ENCODE assay signal across 7 mouse cellular contexts in the genomic region with DNA sequence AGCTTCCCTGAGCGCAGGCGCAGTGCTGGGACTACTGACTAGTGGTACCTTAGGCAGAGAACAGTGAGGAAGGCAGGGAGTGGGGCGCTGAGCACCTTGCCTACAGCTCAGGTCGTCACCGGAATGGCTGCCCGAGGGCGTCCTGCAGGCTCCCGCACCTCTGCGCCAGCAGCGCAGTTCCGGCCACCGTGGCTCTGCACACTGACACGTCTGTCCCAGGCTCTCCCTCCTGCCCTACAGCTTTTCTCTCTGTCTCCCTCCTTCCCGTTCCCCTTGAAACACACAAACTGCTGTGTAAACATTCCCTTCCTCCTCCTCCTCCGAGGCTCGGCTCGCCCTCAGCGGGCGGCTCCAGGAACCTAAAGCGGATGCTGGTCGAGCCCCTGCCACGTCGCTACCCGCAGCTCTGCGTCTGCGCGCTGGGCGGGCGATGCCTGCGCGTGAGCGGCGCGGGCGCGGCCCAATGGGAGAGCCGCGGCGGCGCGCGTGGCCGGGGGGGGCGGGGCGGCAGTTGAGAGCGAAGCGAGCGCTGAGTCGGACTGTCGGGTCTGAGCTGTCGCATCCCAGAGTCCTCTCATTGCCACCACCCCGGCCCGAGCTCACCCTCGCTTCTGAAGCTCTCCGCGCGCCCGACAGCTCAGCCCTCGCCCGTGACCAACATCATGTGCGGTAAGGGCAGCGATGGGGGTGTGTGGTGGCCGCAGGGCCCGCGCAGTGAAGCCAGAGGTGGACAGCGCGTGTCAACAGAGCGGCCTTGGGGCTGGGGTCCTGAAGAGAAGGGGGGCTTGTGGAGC. TPM values are rescaled to one million over a fixed set of nuclear protein-coding genes. Genes with fewer than 3 reads are reported as not detected.
DNase-seq lines count a peak whose midpoint lies in the region; ATAC-seq and TF ChIP-seq lines count a peak whose summit lies in the region.

Gfpt1 (plus strand) TSS at position 510 of the 794 bp plus-strand sequence.

- H3K27ac ChIP-seq in intestine, postnatal 0 days (ENCODE audit: low read depth, low read length) = peak within 1 kb of the TSS; percentile 99
- H3K27ac ChIP-seq in midbrain, embryonic 12.5 days (replicated peaks) = peak within 1 kb of the TSS; percentile 95
- peak within 1 kb of the TSS; percentile 100 for H3K27ac ChIP-seq in small intestine, adult 2 months (ENCODE audit: insufficient read depth, low read depth, low read length)

- 0 out of 2 replicates have a peak, but pooled peaks cover 7% of the 10 kb centered on the region for H3K4me1 ChIP-seq in intestine, postnatal 0 days (replicated peaks; ENCODE audit: control insufficient read depth, insufficient read depth, low read length)
- H3K4me1 ChIP-seq in midbrain, embryonic 12.5 days = peaks cover 13% of the 10 kb centered on the region; the same call in 1 of the 2 replicates
- H3K4me1 ChIP-seq in small intestine, adult 2 months (ENCODE audit: control insufficient read depth, insufficient read depth, insufficient read length, low read length) = peaks cover 12% of the 10 kb centered on the region; the same call in 1 of the 2 replicates

- under 1% methylated on average over 68 of the region's 68 CpGs for WGBS in intestine, postnatal 0 days
- under 1% methylated on average over 67 of the region's 68 CpGs for WGBS in midbrain, embryonic 12.5 days
- WGBS in small intestine, adult 2 months = under 1% methylated on average over 68 of the region's 68 CpGs

- peak within 1 kb of the TSS; percentile 92 for H3K4me3 ChIP-seq in intestine, postnatal 0 days (ENCODE audit: low read depth, low read length)
- peak within 1 kb of the TSS; percentile 84 for H3K4me3 ChIP-seq in midbrain, embryonic 12.5 days
- peak within 1 kb of the TSS; percentile 94 for H3K4me3 ChIP-seq in small intestine, adult 2 months (ENCODE audit: low read depth, low read length)

- intact Hi-C loops in left cerebral cortex, postnatal 4 days (cut with DNase I) = no loop called here

- H3K9me3 ChIP-seq in intestine, postnatal 0 days (ENCODE audit: control insufficient read depth) = no peaks in the 10 kb centered on the region
- no peaks in the 10 kb centered on the region for H3K9me3 ChIP-seq in midbrain, embryonic 12.5 days

- DNase-seq in adrenal gland, adult 8-10 months = peak; percentile 91
- DNase-seq in embryo, embryonic 9.5 days (ENCODE audit: extremely low spot score) = peak; percentile 94
- no peak for DNase-seq in gonadal fat pad, adult 2 months (ENCODE audit: low read depth)
- DNase-seq in left cerebral cortex, postnatal 4 days = peak; percentile 95

- ATAC-seq in intestine, postnatal 0 days = peak; percentile 96
- peak; percentile 95 for ATAC-seq in midbrain, embryonic 12.5 days (ENCODE audit: low FRiP score, low read depth)

- no peaks in the 10 kb centered on the region for H3K27me3 ChIP-seq in intestine, postnatal 0 days (replicated peaks; ENCODE audit: control insufficient read depth, insufficient read depth, low read length)
- H3K27me3 ChIP-seq in midbrain, embryonic 12.5 days = no peaks in the 10 kb centered on the region
- H3K27me3 ChIP-seq in small intestine, adult 2 months (ENCODE audit: control insufficient read depth, insufficient read depth, low read length) = no peaks in the 10 kb centered on the region

- TF ChIP-seq CTCF in intestine, postnatal 0 days (IDR thresholded peaks at IDR 0.05; ENCODE audit: low read depth) = no peak; the same call in 1 of the 2 replicates
- no peak for TF ChIP-seq CTCF in small intestine, adult 2 months (IDR thresholded peaks at IDR 0.05; ENCODE audit: extremely low read depth, insufficient read length, insufficient replicate concordance, low read depth, low read length)

- TF ChIP-seq POLR2A in small intestine, adult 2 months (IDR thresholded peaks at IDR 0.05; ENCODE audit: low read depth, low read length) = peak; percentile 94

- no peaks in the 10 kb centered on the region; the same call in none of the 2 replicates for H3K36me3 ChIP-seq in intestine, postnatal 0 days (ENCODE audit: control insufficient read depth, insufficient read depth)
- no peaks in the 10 kb centered on the region for H3K36me3 ChIP-seq in midbrain, embryonic 12.5 days
- no peaks in the 10 kb centered on the region for H3K36me3 ChIP-seq in small intestine, adult 2 months (ENCODE audit: control insufficient read depth, insufficient read depth, low read length)

- peak within 1 kb of the TSS; percentile 79 for H3K9ac ChIP-seq in intestine, postnatal 0 days (ENCODE audit: low read depth, low read length)
- peak within 1 kb of the TSS; percentile 90 for H3K9ac ChIP-seq in midbrain, embryonic 12.5 days (replicated peaks)

- peak within 1 kb of the TSS; percentile 89 for H3K4me2 ChIP-seq in intestine, postnatal 0 days (replicated peaks; ENCODE audit: low read depth)
- H3K4me2 ChIP-seq in midbrain, embryonic 12.5 days (replicated peaks) = peak within 1 kb of the TSS; percentile 79

RNA-seq across cellular contexts. Expression of gene Gfpt1, which starts in this region (rescaled TPM):
- 10 to 100 TPM; 53.2 to 62.5 (median 55.0) TPM for total RNA-seq in adrenal gland, adult 8-10 months (2022)
- polyA plus RNA-seq in gonadal fat pad, adult 2 months (2012; rRNA removed) = 20.4 and 24.1 TPM in 2 replicates
- polyA plus RNA-seq in intestine, postnatal 0 days (2015; fragmentation: Nextera tagmentation; extraction: Ambion mirVana) = 17.5 and 18.8 TPM in 2 replicates
- 10 to 100 TPM; 89.1 to 91.0 TPM for total RNA-seq in left cerebral cortex, postnatal 4 days (2021)
- 18.8 and 19.5 TPM in 2 replicates for polyA plus RNA-seq in midbrain, embryonic 12.5 days (2016; fragmentation: Nextera tagmentation; extraction: Ambion mirVana)
- polyA plus RNA-seq in small intestine, adult 2 months (2012; rRNA removed) = 9.1 and 16.0 TPM in 2 replicates
